11 mouse cellular contexts compared by ENCODE assay signal in the genomic region with DNA sequence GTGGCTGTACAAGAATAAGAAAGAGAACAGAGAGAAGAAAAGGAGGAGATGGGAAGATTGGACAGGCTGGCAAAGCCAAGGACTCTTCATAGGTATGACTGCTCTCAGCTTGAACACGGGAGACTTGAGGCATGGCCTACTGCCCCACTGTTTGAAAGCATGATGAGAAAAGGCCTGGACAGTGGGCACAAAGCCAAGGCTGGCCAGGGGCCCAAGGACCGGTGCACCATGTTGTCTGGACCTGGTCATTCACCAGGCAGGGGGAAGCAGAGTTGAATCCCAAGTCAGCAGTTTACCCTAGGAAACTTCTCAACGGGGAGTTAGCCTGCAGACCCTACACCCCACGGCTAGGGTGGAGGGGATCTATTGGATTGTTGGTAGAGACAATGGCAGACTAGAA. TPM values are rescaled to one million over a fixed set of nuclear protein-coding genes. Genes with fewer than 3 reads are reported as not detected.
DNase-seq lines count a peak whose midpoint lies in the region; ATAC-seq and TF ChIP-seq lines count a peak whose summit lies in the region.
"Had no signal": no experiment of that assay in that cellular context is flagged by ENCODE, and none has a peak within 500 bp of the region (broad histone marks: within the 10 kb centered on the region; RNA-seq: fewer than 3 reads in every experiment).

No protein-coding gene starts in this region.

- H3K27ac ChIP-seq in midbrain, embryonic 11.5 days (ENCODE audit: low read depth, low read length): no peak overlapping the region
- H3K27ac ChIP-seq in midbrain, postnatal 0 days (ENCODE audit: low read depth, low read length): no peak overlapping the region
- H3K27ac ChIP-seq in intestine, postnatal 0 days (ENCODE audit: low read depth, low read length): peak overlapping the region; percentile 96
- H3K27ac ChIP-seq in small intestine, adult 2 months (ENCODE audit: insufficient read depth, low read depth, low read length): peak overlapping the region; percentile 77

- no peaks in the 10 kb centered on the region; the same call in 1 of the 2 replicates for H3K27me3 ChIP-seq in midbrain, embryonic 11.5 days (ENCODE audit: control insufficient read depth, insufficient read depth, low read length)
- no peaks in the 10 kb centered on the region for H3K27me3 ChIP-seq in midbrain, postnatal 0 days (ENCODE audit: insufficient read depth, low read length)
- H3K27me3 ChIP-seq in intestine, postnatal 0 days (replicated peaks; ENCODE audit: control insufficient read depth, insufficient read depth, low read length): no peaks in the 10 kb centered on the region
- no peaks in the 10 kb centered on the region for H3K27me3 ChIP-seq in small intestine, adult 2 months (ENCODE audit: control insufficient read depth, insufficient read depth, low read length)

- no peak overlapping the region for H3K4me3 ChIP-seq in midbrain, embryonic 11.5 days (ENCODE audit: low read depth, low read length)
- no peak overlapping the region for H3K4me3 ChIP-seq in midbrain, postnatal 0 days (ENCODE audit: low read depth, low read length)
- no peak overlapping the region for H3K4me3 ChIP-seq in intestine, postnatal 0 days (ENCODE audit: low read depth, low read length)
- peak overlapping the region; percentile 80 for H3K4me3 ChIP-seq in small intestine, adult 2 months (ENCODE audit: low read depth, low read length)

- no peak for TF ChIP-seq POLR2A in small intestine, adult 2 months (IDR thresholded peaks at IDR 0.05; ENCODE audit: low read depth, low read length)

- no peaks in the 10 kb centered on the region for H3K9me3 ChIP-seq in midbrain, embryonic 11.5 days (ENCODE audit: control insufficient read depth, low read length)
- no peaks in the 10 kb centered on the region for H3K9me3 ChIP-seq in midbrain, postnatal 0 days (ENCODE audit: low read length)
- no peaks in the 10 kb centered on the region for H3K9me3 ChIP-seq in intestine, postnatal 0 days (ENCODE audit: control insufficient read depth)

- no peak for TF ChIP-seq CTCF in midbrain, postnatal 0 days (IDR thresholded peaks at IDR 0.05)
- TF ChIP-seq CTCF in intestine, postnatal 0 days (IDR thresholded peaks at IDR 0.05; ENCODE audit: low read depth): no peak
- no peak for TF ChIP-seq CTCF in small intestine, adult 2 months (IDR thresholded peaks at IDR 0.05; ENCODE audit: extremely low read depth, insufficient read length, insufficient replicate concordance, low read depth, low read length)

- peaks cover 47% of the 10 kb centered on the region for H3K4me1 ChIP-seq in midbrain, embryonic 11.5 days (ENCODE audit: control insufficient read depth, insufficient read depth, low read length)
- peaks cover 11% of the 10 kb centered on the region for H3K4me1 ChIP-seq in midbrain, postnatal 0 days (ENCODE audit: insufficient read depth, low read length)
- peaks cover 12% of the 10 kb centered on the region for H3K4me1 ChIP-seq in intestine, postnatal 0 days (replicated peaks; ENCODE audit: control insufficient read depth, insufficient read depth, low read length)
- H3K4me1 ChIP-seq in small intestine, adult 2 months (ENCODE audit: control insufficient read depth, insufficient read depth, insufficient read length, low read length): peaks cover 35% of the 10 kb centered on the region

- no peak for ATAC-seq in midbrain, embryonic 11.5 days (ENCODE audit: low FRiP score)
- ATAC-seq in midbrain, postnatal 0 days (ENCODE audit: low FRiP score): no peak
- ATAC-seq in intestine, postnatal 0 days: no peak
- ATAC-seq in frontal cortex, adult (ENCODE audit: low TSS enrichment): no peak

- 77% methylated on average over 4 of the region's 4 CpGs for WGBS in midbrain, embryonic 11.5 days
- WGBS in midbrain, postnatal 0 days: 64% methylated on average over 4 of the region's 4 CpGs
- 18% methylated on average over 4 of the region's 4 CpGs for WGBS in intestine, postnatal 0 days
- 18% methylated on average over 4 of the region's 4 CpGs for WGBS in small intestine, adult 2 months

- DNase-seq in cerebellum, postnatal 25 days: peak; percentile 19 to 47
- no peak for DNase-seq in cerebellum, adult 8-10 months
- DNase-seq in midbrain, embryonic 11.5 days (ENCODE audit: low spot score, missing footprints): peak; percentile 54
- DNase-seq in midbrain, postnatal 0 days (ENCODE audit: low spot score): no peak
- DNase-seq in retina, embryonic 14.5 days (ENCODE audit: low spot score): no peak
- DNase-seq: layer of hippocampus, postnatal 36 days had no signal

- H3K9ac ChIP-seq in midbrain, embryonic 11.5 days (ENCODE audit: low read length): no peak overlapping the region
- H3K9ac ChIP-seq in midbrain, postnatal 0 days (replicated peaks; ENCODE audit: low read length, poor library complexity, severe bottlenecking): no peak overlapping the region
- no peak overlapping the region for H3K9ac ChIP-seq in intestine, postnatal 0 days (ENCODE audit: low read depth, low read length)

- peaks cover 9% of the 10 kb centered on the region; the same call in 1 of the 2 replicates for H3K36me3 ChIP-seq in midbrain, embryonic 11.5 days (ENCODE audit: control insufficient read depth, insufficient read depth, low read length)
- no peaks in the 10 kb centered on the region for H3K36me3 ChIP-seq in midbrain, postnatal 0 days (ENCODE audit: insufficient read depth, low read length)
- peaks cover 17% of the 10 kb centered on the region; the same call in 1 of the 2 replicates for H3K36me3 ChIP-seq in intestine, postnatal 0 days (ENCODE audit: control insufficient read depth, insufficient read depth)
- H3K36me3 ChIP-seq in small intestine, adult 2 months (ENCODE audit: control insufficient read depth, insufficient read depth, low read length): peaks cover 33% of the 10 kb centered on the region

- H3K4me2 ChIP-seq in midbrain, embryonic 11.5 days: no peak overlapping the region
- no peak overlapping the region for H3K4me2 ChIP-seq in midbrain, postnatal 0 days (ENCODE audit: low read depth, low read length, poor library complexity, severe bottlenecking)
- peak overlapping the region; percentile 92 for H3K4me2 ChIP-seq in intestine, postnatal 0 days (replicated peaks; ENCODE audit: low read depth)

RNA-seq across cellular contexts. Expression of gene Inava, which starts 6.2 kb away (rescaled TPM):
- polyA plus RNA-seq in midbrain, embryonic 11.5 days (2014; fragmentation: Nextera tagmentation; extraction: Ambion mirVana): 10.8 and 12.7 TPM in 2 replicates
- 4.1 and 5.2 TPM in 2 replicates for total RNA-seq in midbrain, postnatal 0 days (2014; rRNA removed)
- 1.4 and 2.2 TPM in 2 replicates for polyA plus RNA-seq in midbrain, postnatal 0 days (2015; fragmentation: Nextera tagmentation; extraction: Ambion mirVana)
- polyA plus RNA-seq in intestine, postnatal 0 days (2015; fragmentation: Nextera tagmentation; extraction: Ambion mirVana): 15.8 and 18.3 TPM in 2 replicates
- 35.2 and 55.9 TPM in 2 replicates for polyA plus RNA-seq in small intestine, adult 2 months (2012; rRNA removed)
- total RNA-seq: common myeloid progenitor, adult 5-6 weeks had no signal

RNA-seq across cellular contexts. Expression of gene Mroh3, which starts 15.2 kb away (rescaled TPM):
- 0.73 and 0.75 TPM in 2 replicates for polyA plus RNA-seq in midbrain, embryonic 11.5 days (2014; fragmentation: Nextera tagmentation; extraction: Ambion mirVana)
- 0.27 TPM in 1 of 2 replicates, not detected in the other for total RNA-seq in midbrain, postnatal 0 days (2014; rRNA removed)
- polyA plus RNA-seq in midbrain, postnatal 0 days (2015; fragmentation: Nextera tagmentation; extraction: Ambion mirVana): not detected in 2 replicates
- 0.04 and 0.25 TPM in 2 replicates for polyA plus RNA-seq in intestine, postnatal 0 days (2015; fragmentation: Nextera tagmentation; extraction: Ambion mirVana)
- 1.1 and 2.2 TPM in 2 replicates for polyA plus RNA-seq in small intestine, adult 2 months (2012; rRNA removed)
- total RNA-seq: common myeloid progenitor, adult 5-6 weeks had no signal

RNA-seq across cellular contexts. Expression of gene Gpr25, which starts 32.8 kb away (rescaled TPM):
- not detected in 2 replicates for polyA plus RNA-seq in midbrain, embryonic 11.5 days (2014; fragmentation: Nextera tagmentation; extraction: Ambion mirVana)
- 1.3 and 2.8 TPM in 2 replicates for total RNA-seq in midbrain, postnatal 0 days (2014; rRNA removed)
- polyA plus RNA-seq in midbrain, postnatal 0 days (2015; fragmentation: Nextera tagmentation; extraction: Ambion mirVana): 1.7 and 2.1 TPM in 2 replicates
- polyA plus RNA-seq in intestine, postnatal 0 days (2015; fragmentation: Nextera tagmentation; extraction: Ambion mirVana): not detected in 2 replicates
- 0.36 and 0.55 TPM in 2 replicates for polyA plus RNA-seq in small intestine, adult 2 months (2012; rRNA removed)
- total RNA-seq: common myeloid progenitor, adult 5-6 weeks had no signal
- polyA plus RNA-seq: gonadal fat pad, adult 2 months had no signal

Comparison
In these comparisons a context has a peak if more than half of its experiments do, and no peak if none do; other contexts are left out.
1. DNase-seq: peak in cerebellum, postnatal 25 days (2 of 2) and midbrain, embryonic 11.5 days (single experiment); none in cerebellum, adult 8-10 months (single experiment), midbrain, postnatal 0 days (single experiment) and retina, embryonic 14.5 days (single experiment).
2. H3K27ac ChIP-seq: peak in intestine, postnatal 0 days (single experiment) and small intestine, adult 2 months (single experiment); none in midbrain, embryonic 11.5 days (single experiment) and midbrain, postnatal 0 days (single experiment).